Mouse (Mus musculus) Patski (cell line): ENCODE results near the gene Atad5. TPM values are rescaled to one million over a fixed set of nuclear protein-coding genes. Genes with fewer than 3 reads are reported as not detected.

Experiments used
- ATAC-seq: fragments of 100-300 bp; one replicate; pipeline ENCODE4 v1.8.0; 2021
- CTCF ChIA-PET: fragments of 350-600 bp; sonication (Branson Sonifier 250); formaldehyde crosslinking; loops from one replicate; lab custom pipeline; 2022; ENCODE audit warnings: inconsistent platforms; lab: Charles Lee
- POLR2A ChIA-PET: fragments of 350-600 bp; sonication (Branson Sonifier 250); formaldehyde crosslinking; loops from one replicate; lab custom pipeline; 2022; ENCODE audit warnings: antibody characterized with exemption, inconsistent platforms; lab: Charles Lee
- DNase-seq: peaks from one replicate; pipeline ENCODE4 v3.0.0-alpha.2; 2011; ENCODE audit warnings: low read depth, low spot score
- H3K27me3 ChIP-seq: fragments of 371-371 bp; one replicate; pipeline ENCODE4 v1.5.1; 2021
- CTCF ChIP-seq: fragments of 100-300 bp; IDR thresholded peaks from one replicate; pipeline ENCODE4 v1.5.1; 2021
- in situ Hi-C: fragments of 300-500 bp; cut with MboI; formaldehyde crosslinking; loops from 3 replicates; pipeline ENCODE4 v1.11.1; 2018; ENCODE audit warnings: low pct_unique_long_range_greater_than_20kb, mixed read lengths
- polyA plus RNA-seq: library from polyadenylated mRNA; unstranded; gene quantifications from one replicate; pipeline ENCODE4 v1.2.3, GENCODE M21; 2021

The Atad5 gene
- polyA plus RNA-seq, 1 experiment from 2014 or later, result 4.5 TPM

- DNase-seq, result no peak
- H3K27me3 ChIP-seq, result no peaks in the 10 kb centered on the region
- ChIA-PET POLR2A (no interaction called here), CTCF (interaction anchor here (0.7 to 1.1 kb wide), 2 partner anchors 16 to 18 kb away, joined by 3 read pairs; no protein-coding TSS in a partner anchor)
- in situ Hi-C loops, result no loop called here
- no peak for ATAC-seq
- TF ChIP-seq CTCF, result no peak
Measured at GRCm38 (mm10) chr11:80104407-80104806, 15.2 kb downstream of the Atad5 start.

GRCm38 (mm10) chr11:80116411-80116810, 27.2 kb downstream of the Atad5 start:
- TF ChIP-seq CTCF, result no peak
- in situ Hi-C loops, result no loop called here
- ATAC-seq (no peak), DNase-seq (no peak)
- H3K27me3 ChIP-seq, result no peaks in the 10 kb centered on the region
- CTCF ChIA-PET, result interaction anchor here (1.1 to 1.3 kb wide), 2 partner anchors 25 to 30 kb away, joined by 3 read pairs; no protein-coding TSS in a partner anchor
- POLR2A ChIA-PET, result no interaction called here

GRCm38 (mm10) chr11:80132050-80132449, 42.9 kb downstream of the Atad5 start:
- H3K27me3 ChIP-seq, result no peaks in the 10 kb centered on the region
- ChIA-PET CTCF (no interaction called here), POLR2A (no interaction called here)
- DNase-seq, result no peak
- ATAC-seq, result no peak
- in situ Hi-C loops, result no loop called here
- TF ChIP-seq CTCF, result no peak

GRCm38 (mm10) chr11:80134744-80135143, 45.5 kb downstream of the Atad5 start:
- H3K27me3 ChIP-seq, result no peaks in the 10 kb centered on the region
- TF ChIP-seq CTCF, result no peak
- in situ Hi-C loops, result no loop called here
- ChIA-PET CTCF (no interaction called here), POLR2A (no interaction called here)
- no peak for DNase-seq
- no peak for ATAC-seq

- DNase-seq (no peak), ATAC-seq (no peak)
- H3K27me3 ChIP-seq, result no peaks in the 10 kb centered on the region
- in situ Hi-C loops, result no loop called here
- ChIA-PET CTCF (interaction anchor here (0.7 kb wide), 1 partner anchor 18 kb away, joined by 3 read pairs; no protein-coding TSS in a partner anchor), POLR2A (no interaction called here)
- TF ChIP-seq CTCF, result no peak
Measured at GRCm38 (mm10) chr11:80135954-80136683, 46.9 kb downstream of the Atad5 start.

GRCm38 (mm10) chr11:80136786-80137185, 47.6 kb downstream of the Atad5 start:
- ATAC-seq (no peak), DNase-seq (peak; percentile 31)
- ChIA-PET CTCF (interaction anchor here (0.6 to 0.7 kb wide), 2 partner anchors 14 to 19 kb away, joined by 3 to 4 read pairs; no protein-coding TSS in a partner anchor), POLR2A (interaction anchor here (0.6 kb wide), 1 partner anchor 40 kb away, joined by 3 read pairs; no protein-coding TSS in a partner anchor)
- in situ Hi-C loops, result no loop called here
- H3K27me3 ChIP-seq, result no peaks in the 10 kb centered on the region
- no peak for TF ChIP-seq CTCF

- CTCF ChIA-PET, result no interaction called here
- in situ Hi-C loops, result no loop called here
- POLR2A ChIA-PET, result no interaction called here
- no peak for TF ChIP-seq CTCF
- H3K27me3 ChIP-seq, result no peaks in the 10 kb centered on the region
- DNase-seq (no peak), ATAC-seq (no peak)
Measured at GRCm38 (mm10) chr11:80137773-80138172, 48.6 kb downstream of the Atad5 start.

- in situ Hi-C loops, result no loop called here
- POLR2A ChIA-PET, result no interaction called here
- H3K27me3 ChIP-seq, result no peaks in the 10 kb centered on the region
- CTCF ChIA-PET, result no interaction called here
- no peak for TF ChIP-seq CTCF
- DNase-seq (peak; percentile 51), ATAC-seq (peak; percentile 76)
Measured at GRCm38 (mm10) chr11:80141825-80142521, 52.8 kb downstream of the Atad5 start, which contains the start of gene Tefm. Gene Tefm (minus strand): TSS chr11:80142175.

GRCm38 (mm10) chr11:80142872-80143271, 53.7 kb downstream of the Atad5 start:
- ATAC-seq (no peak), DNase-seq (no peak)
- no peaks in the 10 kb centered on the region for H3K27me3 ChIP-seq
- in situ Hi-C loops, result no loop called here
- ChIA-PET CTCF (no interaction called here), POLR2A (interaction anchor here (1.1 kb wide), 1 partner anchor 21 kb away, joined by 3 read pairs; no protein-coding TSS in a partner anchor)
- no peak for TF ChIP-seq CTCF

GRCm38 (mm10) chr11:80145787-80146275, 56.6 kb downstream of the Atad5 start:
- CTCF ChIA-PET, result no interaction called here
- TF ChIP-seq CTCF, result no peak
- POLR2A ChIA-PET, result no interaction called here
- no peak for ATAC-seq
- in situ Hi-C loops, result no loop called here
- no peaks in the 10 kb centered on the region for H3K27me3 ChIP-seq
- DNase-seq, result no peak
